Mouse (Mus musculus) brain, embryonic 14.5 days (tissue): ENCODE data around the gene Lrrc74b.

Experiments
- CTCF ChIP-seq: fragments of 200-500 bp; IDR thresholded peaks from 2 replicates; pipeline ENCODE4 v1.5.1; 2012; ENCODE audit warnings: inconsistent platforms, mild to moderate bottlenecking, moderate library complexity, borderline replicate concordance; ENCODE audit not compliant: insufficient read depth, insufficient read length; ENCODE audit errors: extremely low read depth
- POLR2A ChIP-seq: fragments of 200-500 bp; IDR thresholded peaks from 2 replicates; pipeline ENCODE4 v1.6.1; 2012; ENCODE audit warnings: mild to moderate bottlenecking, inconsistent platforms, borderline replicate concordance; ENCODE audit not compliant: poor library complexity, insufficient read depth, insufficient read length, severe bottlenecking; ENCODE audit errors: extremely low read depth

DNA sequence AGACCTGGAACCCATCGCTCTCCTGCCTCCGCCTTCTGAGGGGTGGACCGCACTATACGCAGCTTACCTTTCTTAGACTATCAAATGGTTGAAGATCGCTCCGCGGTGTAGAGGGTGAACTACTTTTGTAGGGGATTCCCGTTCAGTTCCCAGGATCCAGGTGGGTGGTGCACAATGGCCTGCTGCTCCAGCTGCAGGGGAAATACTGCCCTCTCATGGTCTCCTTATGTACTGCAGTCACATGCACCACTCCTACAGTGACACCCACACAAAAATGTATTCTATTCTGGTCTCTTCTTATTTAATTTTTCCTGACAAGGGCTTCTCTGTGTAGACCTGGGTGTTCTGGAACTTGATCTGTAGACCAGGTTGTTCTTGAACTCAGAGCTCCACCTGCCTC lies 22.0 kb upstream of the Lrrc74b start, which contains the start of gene Slc7a4:
- TF ChIP-seq CTCF: peak; percentile 56; the same call in 1 of the 2 replicates
- TF ChIP-seq POLR2A: no peak
